Mouse (Mus musculus): Measurements from ENCODE around the gene 1600002K03Rik. TPM values are rescaled to one million over a fixed set of nuclear protein-coding genes. Genes with fewer than 3 reads are reported as not detected.

Gene 1600002K03Rik
- polyA plus RNA-seq, 1 experiment from 2014 or later, result 11.0 TPM

GRCm38 (mm10) chr10:80161522-80162242, 11.1 kb upstream of the 1600002K03Rik start:
- H3K27me3 ChIP-seq (replicated peaks; ENCODE audit: control insufficient read depth, insufficient read depth, low read length), result no peaks in the 10 kb centered on the region
- no peaks in the 10 kb centered on the region for H3K9me3 ChIP-seq (ENCODE audit: control insufficient read depth, low read length)
- H3K4me2 ChIP-seq (ENCODE audit: low read depth, low read length), result peak overlapping the region; percentile 67
- ATAC-seq (ENCODE audit: low read depth), result peak; percentile 16
- peak overlapping the region; percentile 42 for H3K4me3 ChIP-seq (ENCODE audit: low read depth, low read length)
- H3K36me3 ChIP-seq (ENCODE audit: control insufficient read depth, insufficient read depth, low read length), result peaks cover 10% of the 10 kb centered on the region
- H3K27ac ChIP-seq (replicated peaks; ENCODE audit: low read depth, low read length), result peak overlapping the region; percentile 94
- peaks cover 57% of the 10 kb centered on the region for H3K4me1 ChIP-seq (ENCODE audit: control insufficient read depth, insufficient read depth, low read length)
- DNase-seq (ENCODE audit: low spot score), result peak; percentile 91
- WGBS, result 15% methylated on average over 7 of the region's 7 CpGs
- H3K9ac ChIP-seq (ENCODE audit: low read depth, low read length), result peak overlapping the region; percentile 55; the same call in 1 of the 2 replicates

DNA sequence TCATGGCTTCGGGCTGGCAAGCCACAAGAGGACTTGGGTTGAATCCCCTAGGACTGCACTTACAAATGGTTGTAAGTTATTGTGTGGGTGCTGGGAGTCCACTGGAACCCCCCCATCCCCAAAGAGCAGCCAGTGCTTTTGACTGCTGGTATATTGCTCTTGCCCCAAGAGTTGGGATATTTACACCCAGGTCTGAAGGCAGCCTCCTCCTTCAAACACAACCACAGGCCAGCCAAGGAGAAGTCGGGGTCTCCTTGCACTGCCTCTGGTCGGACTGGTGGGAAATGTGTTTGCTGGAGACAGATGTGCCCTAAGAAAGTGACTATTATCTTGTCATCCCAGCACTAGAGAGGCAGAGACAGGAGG, 10.5 kb upstream of the 1600002K03Rik start:
- DNase-seq (ENCODE audit: low spot score) (no peak), ATAC-seq (ENCODE audit: low read depth) (no peak)
- 57% methylated on average over 3 of the region's 3 CpGs for WGBS

GRCm38 (mm10) chr10:80162716-80163299, 9.9 kb upstream of the 1600002K03Rik start:
- DNase-seq (ENCODE audit: low spot score) (no peak), ATAC-seq (ENCODE audit: low read depth) (no peak)
- H3K4me2 ChIP-seq (ENCODE audit: low read depth, low read length), result no peak overlapping the region
- H3K27ac ChIP-seq (replicated peaks; ENCODE audit: low read depth, low read length), result peak overlapping the region; percentile 94
- H3K36me3 ChIP-seq (ENCODE audit: control insufficient read depth, insufficient read depth, low read length), result no peaks in the 10 kb centered on the region
- WGBS, result 57% methylated on average over 6 of the region's 6 CpGs
- H3K9ac ChIP-seq (ENCODE audit: low read depth, low read length), result no peak overlapping the region
- peaks cover 62% of the 10 kb centered on the region for H3K4me1 ChIP-seq (ENCODE audit: control insufficient read depth, insufficient read depth, low read length)
- no peaks in the 10 kb centered on the region for H3K9me3 ChIP-seq (ENCODE audit: control insufficient read depth, low read length)
- no peak overlapping the region for H3K4me3 ChIP-seq (ENCODE audit: low read depth, low read length)
- no peaks in the 10 kb centered on the region for H3K27me3 ChIP-seq (replicated peaks; ENCODE audit: control insufficient read depth, insufficient read depth, low read length)

More for the DNA sequence above, 10.5 kb upstream of the 1600002K03Rik start:
- Histone ChIP-seq H3K9ac (ENCODE audit: low read depth, low read length) (no peak overlapping the region), H3K9me3 (ENCODE audit: control insufficient read depth, low read length) (no peaks in the 10 kb centered on the region), H3K4me3 (ENCODE audit: low read depth, low read length) (no peak overlapping the region), H3K4me1 (ENCODE audit: control insufficient read depth, insufficient read depth, low read length) (peaks cover 62% of the 10 kb centered on the region), H3K27me3 (replicated peaks; ENCODE audit: control insufficient read depth, insufficient read depth, low read length) (no peaks in the 10 kb centered on the region), H3K27ac (replicated peaks; ENCODE audit: low read depth, low read length) (peak overlapping the region; percentile 94), H3K4me2 (ENCODE audit: low read depth, low read length) (peak overlapping the region; percentile 67; the same call in 1 of the 2 replicates), H3K36me3 (ENCODE audit: control insufficient read depth, insufficient read depth, low read length) (peaks cover 5% of the 10 kb centered on the region)

DNA sequence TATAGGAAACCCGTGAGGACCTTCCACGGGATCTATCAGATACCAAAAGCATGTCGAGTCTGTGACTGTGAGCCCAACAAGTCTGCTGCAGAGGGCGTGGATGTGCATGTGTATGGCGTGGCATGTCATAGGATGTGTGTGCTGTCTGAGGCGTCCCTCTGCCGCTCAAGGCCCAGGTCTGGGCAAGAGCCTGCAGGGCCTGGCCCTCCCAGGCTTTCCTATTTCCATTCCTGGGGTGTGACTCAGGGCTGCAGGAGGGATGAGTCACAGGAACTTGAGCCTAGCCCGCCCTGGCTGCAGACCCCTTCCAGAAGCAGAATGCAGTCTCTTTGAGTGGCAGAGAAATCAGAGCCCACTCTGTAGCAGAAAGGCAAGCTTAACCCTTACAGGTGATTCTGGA, 9.0 kb upstream of the 1600002K03Rik start:
- Histone ChIP-seq H3K9me3 (ENCODE audit: control insufficient read depth, low read length) (no peaks in the 10 kb centered on the region), H3K4me1 (ENCODE audit: control insufficient read depth, insufficient read depth, low read length) (peaks cover 57% of the 10 kb centered on the region), H3K4me2 (ENCODE audit: low read depth, low read length) (peak overlapping the region; percentile 93; the same call in 1 of the 2 replicates), H3K36me3 (ENCODE audit: control insufficient read depth, insufficient read depth, low read length) (no peaks in the 10 kb centered on the region), H3K4me3 (ENCODE audit: low read depth, low read length) (no peak overlapping the region), H3K9ac (ENCODE audit: low read depth, low read length) (no peak overlapping the region), H3K27ac (replicated peaks; ENCODE audit: low read depth, low read length) (no peak overlapping the region), H3K27me3 (replicated peaks; ENCODE audit: control insufficient read depth, insufficient read depth, low read length) (no peaks in the 10 kb centered on the region)
- DNase-seq (ENCODE audit: low spot score), result peak; percentile 75
- no peak for ATAC-seq (ENCODE audit: low read depth)
- 57% methylated on average over 8 of the region's 8 CpGs for WGBS

- Histone ChIP-seq H3K4me2 (ENCODE audit: low read depth, low read length) (peak overlapping the region; percentile 93), H3K27ac (replicated peaks; ENCODE audit: low read depth, low read length) (no peak overlapping the region; the same call in 1 of the 2 replicates), H3K4me3 (ENCODE audit: low read depth, low read length) (peak overlapping the region; percentile 40), H3K36me3 (ENCODE audit: control insufficient read depth, insufficient read depth, low read length) (no peaks in the 10 kb centered on the region; the same call in 1 of the 2 replicates), H3K9ac (ENCODE audit: low read depth, low read length) (peak overlapping the region; percentile 56), H3K27me3 (replicated peaks; ENCODE audit: control insufficient read depth, insufficient read depth, low read length) (no peaks in the 10 kb centered on the region), H3K9me3 (ENCODE audit: control insufficient read depth, low read length) (no peaks in the 10 kb centered on the region), H3K4me1 (ENCODE audit: control insufficient read depth, insufficient read depth, low read length) (peaks cover 51% of the 10 kb centered on the region)
- WGBS, result 8% methylated on average over 38 of the region's 44 CpGs
- no peak; the same call in 1 of the 2 replicates for ATAC-seq (ENCODE audit: low read depth)
- no peak for DNase-seq (ENCODE audit: low spot score)
These were observed 8.4 kb upstream of the 1600002K03Rik start for GRCm38 (mm10) chr10:80164161-80164997.

GRCm38 (mm10) chr10:80164998-80165344, 7.8 kb upstream of the 1600002K03Rik start:
- H3K27ac ChIP-seq (replicated peaks; ENCODE audit: low read depth, low read length), result no peak overlapping the region; the same call in 1 of the 2 replicates

DNA sequence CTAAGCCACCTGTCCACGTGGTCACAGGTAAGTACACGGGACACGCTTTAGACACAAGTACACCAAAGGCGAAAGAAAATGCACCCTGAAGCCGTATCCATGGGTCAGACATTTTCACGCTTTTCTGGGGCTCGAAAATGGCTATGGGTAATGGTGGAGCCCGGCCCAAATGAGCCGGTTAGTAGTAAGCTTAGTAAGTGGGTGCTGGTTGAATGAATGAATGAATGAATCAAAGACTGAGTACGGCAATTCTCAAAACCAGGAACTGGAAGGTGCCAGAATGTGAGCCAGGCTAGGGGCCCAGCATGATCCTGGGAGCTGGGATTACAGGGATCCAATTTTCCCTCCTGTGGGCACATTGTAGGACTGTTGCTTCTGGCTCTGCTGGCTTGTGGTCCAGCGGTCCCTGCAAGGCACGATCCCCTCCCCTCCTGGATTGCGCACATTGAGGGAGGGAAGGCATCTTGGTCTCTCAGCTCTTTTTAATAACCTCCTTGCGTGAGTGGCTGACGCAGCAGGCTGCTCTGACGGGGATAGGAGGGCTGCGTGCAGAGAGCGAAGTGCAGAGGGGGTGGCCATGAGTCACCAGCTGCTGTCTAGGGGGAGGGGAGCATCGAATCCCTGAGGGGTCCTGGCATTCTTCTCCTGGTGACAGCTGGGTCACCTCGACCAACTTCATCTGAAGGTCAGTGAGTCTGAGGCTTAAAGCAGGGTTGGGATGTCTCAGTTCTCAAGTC, 7.2 kb upstream of the 1600002K03Rik start, which contains the start of gene Cirbp:
Gene Cirbp, plus strand, starts transcription at position 594 of the 737 bp plus-strand sequence.
- Histone ChIP-seq H3K4me3 (ENCODE audit: low read depth, low read length) (peak within 1 kb of the TSS; percentile 40), H3K36me3 (ENCODE audit: control insufficient read depth, insufficient read depth, low read length) (peaks cover 10% of the 10 kb centered on the region), H3K9ac (ENCODE audit: low read depth, low read length) (peak within 1 kb of the TSS; percentile 56), H3K9me3 (ENCODE audit: control insufficient read depth, low read length) (no peaks in the 10 kb centered on the region), H3K27me3 (replicated peaks; ENCODE audit: control insufficient read depth, insufficient read depth, low read length) (no peaks in the 10 kb centered on the region), H3K27ac (replicated peaks; ENCODE audit: low read depth, low read length) (peak within 1 kb of the TSS; percentile 80), H3K4me2 (ENCODE audit: low read depth, low read length) (peak within 1 kb of the TSS; percentile 93), H3K4me1 (ENCODE audit: control insufficient read depth, insufficient read depth, low read length) (peaks cover 45% of the 10 kb centered on the region)
- DNase-seq (ENCODE audit: low spot score) (peak; percentile 74), ATAC-seq (ENCODE audit: low read depth) (no peak; the same call in 1 of the 2 replicates)
- WGBS, result 14% methylated on average over 20 of the region's 20 CpGs

More at GRCm38 (mm10) chr10:80164998-80165344, 7.8 kb upstream of the 1600002K03Rik start:
- Histone ChIP-seq H3K27me3 (replicated peaks; ENCODE audit: control insufficient read depth, insufficient read depth, low read length) (no peaks in the 10 kb centered on the region), H3K9ac (ENCODE audit: low read depth, low read length) (peak overlapping the region; percentile 56), H3K4me3 (ENCODE audit: low read depth, low read length) (peak overlapping the region; percentile 40), H3K36me3 (ENCODE audit: control insufficient read depth, insufficient read depth, low read length) (peaks cover 4% of the 10 kb centered on the region), H3K9me3 (ENCODE audit: control insufficient read depth, low read length) (no peaks in the 10 kb centered on the region), H3K4me1 (ENCODE audit: control insufficient read depth, insufficient read depth, low read length) (peaks cover 51% of the 10 kb centered on the region), H3K4me2 (ENCODE audit: low read depth, low read length) (peak overlapping the region; percentile 93)
- DNase-seq (ENCODE audit: low spot score) (peak; percentile 96), ATAC-seq (ENCODE audit: low read depth) (peak; percentile 27)
- WGBS, result under 1% methylated on average over 17 of the region's 17 CpGs
